Mouse (Mus musculus) frontal cortex, adult 2 months (tissue): ENCODE results near the gene Bcl6. TPM values are rescaled to one million over a fixed set of nuclear protein-coding genes. Genes with fewer than 3 reads are reported as not detected.

Experiments used
- DNase-seq, 2 experiments: peaks; one replicate each; pipeline ENCODE4 v3.0.0; 2022; ENCODE audit warnings: low spot score in 1 of 2; ENCODE audit errors: extremely low spot score in 1 of 2
- polyA plus RNA-seq: library from polyadenylated mRNA; depleted of rRNA; stranded (reverse); fragments of >200 nt; gene quantifications from 2 replicates; pipeline ENCODE4 v1.2.3, GENCODE M21; 2012; rRNA removed

Gene Bcl6
- 19.2 and 20.8 TPM in 2 replicates for polyA plus RNA-seq

DNA sequence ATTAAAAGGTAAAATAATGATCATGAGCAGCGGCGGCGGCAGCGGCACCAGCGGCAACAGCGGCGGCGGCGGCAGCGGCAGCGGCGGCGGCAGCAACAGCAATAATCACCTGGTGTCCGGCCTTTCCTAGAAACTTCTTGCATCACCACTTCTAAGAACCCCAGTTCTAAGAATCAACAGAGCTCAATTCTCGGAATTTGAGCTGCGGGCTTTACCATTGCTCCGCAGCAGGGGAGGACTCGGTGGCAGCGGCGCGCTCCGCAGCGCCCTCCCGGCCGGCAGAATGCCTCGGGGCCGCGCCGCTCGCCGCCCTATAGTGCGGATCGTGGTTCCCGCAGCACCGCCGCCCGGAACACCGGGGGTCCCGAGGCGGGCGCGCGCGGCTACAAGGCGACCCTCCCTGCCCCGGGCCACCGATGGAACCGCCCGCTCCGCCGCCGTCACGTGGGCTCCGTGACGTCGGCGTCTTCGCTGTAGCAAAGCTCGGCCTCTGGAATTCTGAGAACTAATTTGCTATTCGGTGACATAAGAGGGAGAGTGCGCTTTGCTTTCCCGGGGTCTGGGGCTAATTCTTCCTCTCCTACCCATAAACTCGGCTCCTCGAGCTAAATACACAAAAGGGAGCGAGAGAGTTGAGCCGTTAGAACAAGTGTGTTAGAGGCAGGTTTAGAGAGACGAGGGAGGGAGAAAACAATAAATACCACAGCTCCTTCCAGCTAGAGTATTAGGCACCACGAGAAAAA lies at the start of gene Bcl6, which contains the start of gene Gm37419:
Bcl6 (minus strand) TSS at position 387 of the 743 bp plus-strand sequence.
Gm37419 (plus strand) TSS at position 17 of the 743 bp plus-strand sequence.
- DNase-seq = peak; percentile 60 to 87

DNA sequence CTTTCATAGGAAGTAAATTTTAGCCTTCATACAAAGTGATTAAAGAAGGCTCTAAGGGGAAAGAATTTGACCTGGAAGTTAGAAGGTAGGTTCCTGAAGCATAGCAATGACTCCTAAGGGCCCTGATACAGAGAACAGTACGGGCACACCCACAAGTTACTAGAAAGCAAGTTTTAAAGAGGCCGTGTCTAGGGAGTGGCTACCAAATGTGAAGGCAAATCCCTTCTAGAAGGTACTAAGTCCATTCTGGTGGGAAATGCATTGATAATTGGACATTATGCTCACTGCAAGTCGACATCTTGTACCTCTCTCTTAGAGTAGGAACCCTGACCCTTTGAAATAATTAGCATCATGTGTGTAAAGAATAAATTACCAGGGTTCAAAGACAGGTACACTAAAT lies 47.7 kb upstream of the Bcl6 start:
- DNase-seq = no peak

DNA sequence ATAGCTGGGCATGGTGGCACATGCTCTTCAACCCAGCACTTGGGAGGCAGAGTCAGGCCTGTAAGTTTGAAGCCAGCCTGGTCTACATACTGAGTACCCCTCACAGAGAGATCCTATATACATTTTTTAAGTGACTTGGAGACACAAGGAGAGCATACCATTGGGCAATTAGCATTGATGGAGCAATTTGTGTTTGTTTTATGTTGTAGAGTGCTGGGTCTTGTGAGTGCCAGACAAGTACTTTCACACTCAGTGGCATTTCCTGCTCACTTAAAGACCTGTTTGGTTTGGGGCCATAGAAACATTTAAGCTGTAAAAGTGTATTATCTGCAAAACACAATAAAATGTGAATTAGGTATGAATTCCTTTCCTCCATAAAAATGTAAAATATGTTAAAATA lies 47.1 kb upstream of the Bcl6 start:
- DNase-seq = no peak

DNA sequence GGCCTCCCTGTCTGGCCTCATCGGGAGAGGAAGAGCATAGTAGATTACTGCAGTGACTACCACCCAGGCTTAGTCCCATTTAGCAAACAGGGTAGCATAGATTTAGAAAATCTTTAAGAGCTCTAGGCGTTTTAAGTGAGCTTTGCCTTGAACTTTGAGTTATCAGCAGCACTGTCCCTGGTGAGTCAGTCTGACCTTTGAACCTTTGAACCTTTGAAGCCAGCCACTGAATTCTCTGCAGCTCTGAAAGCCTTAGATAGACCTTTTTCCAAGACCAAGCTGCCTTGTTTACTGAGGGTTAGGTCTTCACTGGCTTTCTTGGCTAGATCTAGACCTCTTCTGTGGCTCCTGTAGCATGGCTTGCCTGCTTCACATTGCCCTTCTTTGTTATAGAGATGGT lies 45.8 kb upstream of the Bcl6 start:
- DNase-seq = no peak

DNA sequence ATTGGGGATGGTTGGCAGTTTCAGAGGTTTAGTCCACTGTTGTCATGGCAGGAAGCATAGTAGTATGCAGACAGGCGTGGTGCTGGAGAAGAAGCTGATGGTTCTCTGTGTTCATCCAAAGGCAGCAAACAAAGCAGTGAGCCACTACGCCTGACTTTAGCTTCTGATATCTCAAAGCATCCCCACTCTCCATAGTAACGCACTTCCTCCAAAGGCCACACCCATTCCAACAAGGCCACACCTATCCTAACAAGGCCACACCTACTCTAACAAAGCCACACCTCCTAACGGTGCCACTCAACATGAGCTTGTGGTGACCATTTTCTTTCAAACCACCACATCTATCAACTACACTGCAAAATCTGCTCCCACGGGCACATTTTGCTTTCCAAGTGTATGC lies 44.6 kb upstream of the Bcl6 start:
- no peak for DNase-seq

DNA sequence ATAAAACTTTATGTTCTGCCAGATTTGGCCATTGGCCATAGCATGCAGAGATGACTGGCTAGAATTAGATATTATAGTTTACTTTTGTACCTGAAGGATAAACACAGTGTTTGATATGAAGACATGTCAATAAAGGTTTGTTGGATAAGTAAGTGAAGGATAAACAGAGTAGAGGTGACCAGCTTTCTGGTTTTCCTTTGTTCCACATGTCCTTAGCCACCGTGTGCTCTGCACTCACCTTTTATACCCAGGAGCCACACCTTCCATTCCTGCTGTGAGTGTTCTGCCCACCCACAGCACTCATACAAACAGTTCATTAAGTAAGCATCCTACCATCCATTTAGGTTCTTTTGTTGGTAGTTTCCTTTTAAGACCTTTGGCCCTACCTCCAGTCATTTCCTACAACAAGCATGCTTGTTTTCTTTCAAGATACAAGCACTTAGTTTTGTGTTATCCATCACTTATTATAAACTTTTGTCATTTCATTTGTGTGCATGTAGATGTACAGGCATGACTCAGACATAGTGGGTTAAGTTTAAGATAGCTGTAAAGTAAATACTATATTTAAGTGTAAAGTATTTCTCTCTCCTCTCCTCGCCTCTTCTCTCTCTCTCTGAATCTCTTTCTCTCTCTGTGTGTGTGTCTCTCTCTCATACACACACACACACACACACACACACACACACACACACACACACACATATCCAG lies 41.5 kb upstream of the Bcl6 start:
- DNase-seq = no peak

DNA sequence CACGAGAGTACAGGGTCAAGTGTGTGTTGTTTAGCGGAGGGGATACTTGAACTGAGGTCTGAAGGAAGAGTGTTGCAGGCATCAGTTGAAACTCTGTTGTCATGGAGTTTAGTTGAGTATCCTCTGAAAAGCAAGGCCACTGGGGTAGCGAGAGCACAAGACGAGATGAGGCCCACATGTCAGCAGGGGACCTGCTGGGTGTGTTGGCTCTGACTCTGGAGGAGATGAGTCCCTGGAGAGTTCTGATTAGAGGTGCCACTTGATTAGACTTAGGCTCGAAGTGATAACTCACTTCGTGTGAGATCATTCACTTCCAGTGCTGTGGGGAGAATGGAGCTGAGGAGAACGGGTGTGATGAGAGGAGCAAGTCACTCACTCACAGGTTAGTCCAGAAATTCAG lies 36.8 kb upstream of the Bcl6 start:
- DNase-seq = no peak

DNA sequence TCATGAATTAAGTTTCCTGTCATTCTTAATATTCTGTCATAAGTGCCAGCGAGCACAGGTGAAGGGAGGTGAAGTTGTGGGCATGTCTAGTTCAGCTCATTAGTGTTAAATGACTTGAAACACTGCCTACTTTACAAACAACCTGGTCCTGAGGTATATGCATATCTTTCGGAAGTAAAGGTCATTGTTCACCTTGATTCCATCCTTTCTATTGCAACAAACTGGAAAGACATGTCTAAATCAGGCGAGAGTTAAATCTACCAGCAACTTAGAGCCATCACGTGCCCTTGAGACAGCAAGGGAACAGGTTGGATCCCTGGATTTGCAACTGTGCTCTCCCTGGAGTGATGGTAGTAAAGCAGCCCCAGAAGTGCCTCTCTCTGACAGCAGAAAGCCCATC lies 34.0 kb upstream of the Bcl6 start:
- DNase-seq = no peak

DNA sequence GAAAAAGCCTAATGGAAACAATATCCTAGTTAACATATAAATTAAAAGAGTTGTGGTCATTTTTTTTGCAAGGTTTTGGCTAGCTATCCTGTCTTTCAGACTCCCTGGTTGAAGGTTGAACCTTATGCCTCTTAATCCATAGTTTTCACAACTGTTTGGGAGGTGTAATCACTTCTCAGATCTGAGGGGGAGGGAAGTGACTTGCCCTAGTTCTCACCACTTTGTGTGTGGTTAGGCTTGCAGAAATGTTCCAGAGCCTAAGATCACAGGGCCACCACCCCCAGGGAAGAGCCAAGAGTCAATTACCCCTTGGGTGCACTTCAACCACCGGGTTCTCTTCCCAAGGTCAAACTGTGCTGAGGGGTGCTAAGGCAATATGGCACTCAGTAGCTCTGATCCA lies 33.1 kb upstream of the Bcl6 start:
- no peak for DNase-seq

DNA sequence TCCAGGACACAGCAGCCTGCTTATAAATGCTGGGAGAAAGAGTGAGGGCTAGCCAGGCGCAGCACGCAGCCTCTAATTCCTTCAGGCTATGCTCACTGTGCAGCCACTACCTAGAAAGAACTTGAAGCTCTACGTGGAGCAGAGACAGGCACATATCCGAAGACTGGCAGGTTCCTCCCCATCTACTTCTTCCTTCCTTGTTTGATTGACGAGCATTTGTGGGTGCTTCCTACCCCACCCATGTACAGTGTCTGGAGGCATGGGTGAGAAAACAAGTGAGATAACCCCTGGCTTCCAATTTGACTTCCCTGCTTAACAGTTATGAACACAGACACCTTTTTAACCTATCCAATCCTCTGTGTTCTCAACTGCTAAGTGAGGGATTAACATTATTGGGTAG lies 28.1 kb upstream of the Bcl6 start:
- no peak for DNase-seq

DNA sequence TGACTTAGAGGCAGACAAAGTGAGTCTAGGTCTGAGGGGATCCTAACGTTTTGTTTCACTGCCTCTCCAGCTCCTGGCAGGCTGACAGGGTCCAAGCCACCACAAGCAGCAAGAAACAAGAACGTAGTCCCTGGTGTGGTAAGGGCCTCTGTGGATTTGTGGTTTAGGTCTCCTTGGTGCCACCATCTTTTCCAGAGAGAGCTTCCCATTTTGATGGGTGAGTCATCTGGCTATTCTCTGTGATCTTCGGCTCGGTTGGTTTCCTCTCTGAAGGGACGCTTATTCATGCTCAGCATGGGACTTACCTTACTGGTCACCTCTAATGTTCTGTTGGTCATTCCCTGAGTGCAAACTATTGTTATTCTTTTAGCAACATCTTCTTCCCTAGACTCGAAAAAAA lies 27.6 kb upstream of the Bcl6 start:
- no peak for DNase-seq

DNA sequence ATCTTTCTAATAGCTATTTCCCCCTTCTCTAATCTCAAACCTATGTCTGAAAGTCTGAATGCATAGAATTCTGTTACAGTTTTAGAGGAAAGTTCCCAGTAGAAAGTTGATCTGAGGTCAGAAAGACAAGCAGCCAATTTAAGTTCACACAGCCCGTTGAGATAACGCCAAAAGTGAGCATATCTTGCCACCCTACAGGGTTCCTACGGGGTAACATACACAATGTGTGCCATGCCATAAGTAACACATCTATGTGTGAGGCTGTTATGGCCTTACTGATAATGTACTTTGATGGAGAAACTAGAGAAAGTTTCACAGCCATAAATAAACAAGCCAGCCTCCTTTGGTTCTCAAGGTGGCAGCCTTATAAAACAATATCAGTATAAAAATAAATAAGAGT lies 25.7 kb upstream of the Bcl6 start:
- DNase-seq = no peak

DNA sequence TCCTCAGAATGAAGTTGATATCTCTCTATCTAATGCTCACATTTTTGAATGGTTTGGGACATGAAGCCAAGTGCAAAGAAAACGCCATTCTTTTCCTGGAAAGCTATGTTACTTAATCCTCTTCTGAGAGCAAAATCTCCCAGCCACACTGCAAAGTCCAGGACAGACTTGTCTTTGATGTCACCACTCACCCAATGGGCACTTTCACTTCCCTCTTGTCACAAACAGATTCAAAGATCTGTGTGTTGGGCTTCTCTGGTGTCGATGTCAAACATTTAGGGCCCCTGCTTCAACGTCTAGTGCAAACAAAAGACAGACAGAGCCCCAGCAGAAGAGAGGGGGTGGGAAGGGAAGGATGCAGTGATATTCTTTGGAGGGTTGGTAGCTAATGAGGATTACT lies 23.4 kb upstream of the Bcl6 start:
- DNase-seq = no peak

DNA sequence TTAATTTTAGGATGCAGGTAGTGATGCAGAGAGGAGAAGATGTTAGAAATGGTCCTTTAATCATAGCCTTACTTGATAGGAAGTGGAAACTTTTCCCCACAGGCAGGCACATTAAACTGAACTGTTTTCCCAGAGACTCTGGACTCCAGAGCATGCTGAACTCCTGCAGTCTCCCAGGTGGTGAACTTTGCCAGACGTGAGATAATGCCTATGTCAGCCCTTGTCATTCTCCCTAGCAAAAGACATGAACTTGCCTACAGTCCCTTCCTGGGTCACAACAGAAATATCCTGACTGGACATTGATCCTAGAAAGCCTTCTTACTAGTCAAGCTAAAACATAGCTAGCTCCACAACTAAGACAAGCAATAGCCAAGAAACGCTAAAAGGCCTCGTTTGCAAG lies 22.7 kb upstream of the Bcl6 start:
- no peak for DNase-seq

DNA sequence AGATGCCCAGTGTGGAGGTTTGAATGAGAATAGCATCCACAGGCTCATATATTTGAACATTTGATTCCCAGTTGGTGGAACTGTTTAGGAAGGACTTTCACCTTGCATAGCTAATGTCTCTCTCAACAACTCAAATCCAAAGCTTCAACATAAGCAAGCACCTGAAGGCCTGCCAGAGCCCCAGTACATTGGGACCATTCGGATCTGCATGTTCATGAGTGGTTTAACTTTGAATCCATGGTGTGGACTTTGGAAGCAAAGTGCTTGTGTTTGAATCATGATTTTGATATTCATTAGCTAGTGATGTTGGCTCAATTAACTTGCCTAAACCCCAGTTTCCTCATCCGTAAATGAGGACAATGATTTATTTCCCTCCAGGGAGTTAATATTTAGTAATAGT lies 21.2 kb upstream of the Bcl6 start:
- no peak for DNase-seq

DNA sequence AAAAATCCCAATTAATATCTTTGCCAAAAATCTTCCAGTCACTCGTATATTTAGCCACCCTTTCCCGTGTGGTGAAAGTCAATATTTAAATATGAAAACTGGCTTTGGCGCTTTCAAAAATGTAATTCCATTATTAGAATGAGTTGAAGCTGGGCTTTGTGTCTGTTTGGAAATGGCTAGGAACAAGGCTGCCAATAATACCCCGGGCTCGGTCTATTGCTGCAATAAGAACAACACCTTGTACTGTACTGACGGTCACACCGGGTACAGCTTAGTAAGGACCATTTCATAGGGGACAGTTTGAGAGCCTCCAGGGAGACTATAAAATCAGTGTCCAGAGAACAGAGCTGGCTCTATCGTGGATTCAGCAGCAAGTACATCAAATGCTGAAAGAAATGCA lies 17.3 kb upstream of the Bcl6 start:
- DNase-seq = no peak

DNA sequence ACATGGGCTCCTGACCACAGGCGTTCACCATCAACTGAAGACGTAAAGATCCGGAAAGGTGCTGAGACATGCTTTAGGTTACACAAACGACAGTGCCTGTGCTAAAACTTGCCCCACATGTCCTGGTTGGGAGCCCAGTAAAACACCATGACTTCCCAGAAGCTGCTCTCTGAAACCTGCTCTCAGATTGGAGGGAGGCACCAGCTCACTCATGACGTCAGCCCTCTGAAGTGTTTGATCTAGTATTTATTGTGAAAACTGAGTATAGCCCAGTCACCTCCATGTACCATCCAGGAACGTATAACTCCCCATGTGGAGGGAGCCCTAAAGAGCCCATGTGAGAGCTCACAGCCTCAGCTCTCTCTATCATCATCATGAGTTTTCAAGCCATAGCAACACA lies 9.3 kb upstream of the Bcl6 start:
- no peak for DNase-seq

DNA sequence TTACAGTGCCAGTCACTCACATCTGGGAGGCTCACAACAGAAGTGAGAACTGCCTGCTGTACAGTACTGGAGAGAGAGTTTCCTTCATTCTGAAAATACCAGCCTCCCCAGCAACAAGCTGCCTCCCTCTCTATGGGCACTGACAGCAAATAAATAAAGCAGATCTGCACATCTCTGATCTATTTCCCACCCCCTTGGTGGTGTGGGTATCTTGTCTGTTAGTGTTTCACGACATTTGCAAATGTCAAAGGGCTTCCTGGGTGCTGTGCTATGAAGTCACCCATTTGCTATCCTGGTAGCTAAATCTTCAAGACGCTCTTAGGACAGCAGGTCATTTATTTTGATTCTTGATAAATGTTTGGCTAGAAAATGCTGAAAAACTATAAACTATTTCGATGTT lies 8.6 kb upstream of the Bcl6 start:
- DNase-seq = no peak

DNA sequence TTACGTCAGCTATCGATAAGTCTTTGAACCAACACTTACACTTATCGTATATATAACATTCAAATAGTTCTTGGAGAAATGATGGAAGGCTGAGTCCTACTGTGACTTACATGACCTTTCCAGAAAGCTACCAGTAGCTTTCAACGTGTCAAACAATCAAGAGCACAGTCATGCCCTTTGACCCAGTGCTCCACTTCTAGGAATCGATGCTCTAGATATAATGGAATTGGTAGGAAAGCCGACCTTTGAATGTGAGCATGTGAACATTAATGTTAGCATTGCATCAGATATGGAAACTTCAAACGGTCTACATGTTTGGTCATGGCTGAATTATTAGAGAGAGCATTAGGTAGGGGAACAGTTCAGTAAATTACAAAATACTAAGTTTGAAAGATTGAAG lies 7.7 kb upstream of the Bcl6 start:
- no peak for DNase-seq

DNA sequence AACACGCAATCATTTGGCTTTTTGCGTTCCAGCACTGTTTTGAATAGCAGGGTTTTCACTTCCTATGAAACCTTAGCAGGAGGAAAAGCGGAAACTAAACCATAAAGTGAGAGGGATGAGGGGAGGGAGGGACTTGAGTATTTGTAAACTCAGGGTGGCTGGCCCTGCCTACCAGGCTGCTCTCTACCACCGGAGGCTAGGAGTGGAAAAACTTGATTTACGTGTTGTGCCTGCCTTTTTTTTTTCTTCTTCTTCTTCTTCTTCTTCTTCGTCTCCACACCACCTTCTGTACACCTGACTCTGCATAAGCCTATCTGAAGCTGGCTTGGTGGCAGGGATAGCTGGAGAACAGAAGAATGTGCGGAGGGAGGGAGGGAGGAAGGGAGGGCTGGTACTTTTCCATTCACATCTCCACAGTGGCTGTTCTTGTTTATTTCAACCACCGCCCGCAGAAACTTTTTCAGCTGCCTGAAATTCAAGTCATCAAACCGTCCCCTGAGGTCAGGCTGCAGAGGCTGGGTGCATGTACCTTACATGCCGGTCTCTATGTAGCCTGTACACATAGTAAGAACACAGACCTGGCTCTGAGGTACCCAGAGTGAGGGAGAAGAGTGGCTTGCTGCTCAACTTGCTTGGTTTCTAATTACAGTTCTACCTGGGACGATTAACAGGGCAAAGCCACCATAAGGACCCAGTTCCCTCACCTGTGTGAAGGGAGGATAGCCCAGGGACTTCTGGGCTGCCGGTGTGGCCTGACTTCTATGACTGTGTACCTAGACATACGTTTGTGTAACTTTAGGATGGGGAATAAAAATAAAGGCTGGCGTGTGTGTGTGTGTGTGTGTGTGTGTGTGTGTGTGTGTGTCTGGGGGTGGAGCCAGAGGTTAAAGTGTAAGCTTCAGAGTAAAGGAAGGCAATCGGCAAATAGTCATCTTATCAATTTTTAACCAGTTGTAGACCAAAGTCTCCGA lies 5.0 kb upstream of the Bcl6 start:
- no peak for DNase-seq
